Mouse (Mus musculus) stomach, postnatal 0 days (tissue): ENCODE data around the gene Palmd. TPM values are rescaled to one million over a fixed set of nuclear protein-coding genes. Genes with fewer than 3 reads are reported as not detected.

ENCODE experiments used
- ATAC-seq: fragments of 200-750 bp; cut with Nextera tagmentation; 2 replicates; pipeline ENCODE4 v1.8.0; 2017; ENCODE audit not compliant: low FRiP score, low TSS enrichment
- DNase-seq: peaks from one replicate; pipeline ENCODE4 v3.0.0-alpha.2; 2016; ENCODE audit warnings: low spot score
- H3K27ac ChIP-seq: fragments of 300-500 bp; sonication (generic); replicated peaks from 2 replicates; pipeline ENCODE4 v1.5.1; 2014; ENCODE audit warnings: mild to moderate bottlenecking, control low read depth
- H3K27me3 ChIP-seq: fragments of 300-500 bp; sonication (generic); 2 replicates; pipeline ENCODE4 v1.6.1; 2014; ENCODE audit warnings: low read length; ENCODE audit not compliant: control insufficient read depth, insufficient read depth
- H3K36me3 ChIP-seq: fragments of 300-500 bp; sonication (generic); 2 replicates; pipeline ENCODE4 v1.6.1; 2014; ENCODE audit warnings: low read length, mixed read lengths; ENCODE audit not compliant: control insufficient read depth, insufficient read depth
- H3K4me1 ChIP-seq: fragments of 300-500 bp; sonication (generic); replicated peaks from 2 replicates; pipeline ENCODE4 v1.6.1; 2014; ENCODE audit warnings: antibody characterized with exemption; ENCODE audit not compliant: control insufficient read depth, insufficient read depth
- H3K4me2 ChIP-seq: fragments of 300-500 bp; sonication (generic); replicated peaks from 2 replicates; pipeline ENCODE4 v1.6.1; 2014; ENCODE audit warnings: low read depth, mild to moderate bottlenecking, control low read depth, moderate library complexity
- H3K4me3 ChIP-seq: fragments of 300-500 bp; sonication (generic); 2 replicates; pipeline ENCODE4 v1.5.1; 2014; ENCODE audit warnings: low read depth, low read length, control low read depth
- H3K9ac ChIP-seq: fragments of 300-500 bp; sonication (generic); 2 replicates; pipeline ENCODE4 v1.6.1; 2014; ENCODE audit warnings: mild to moderate bottlenecking, low read length, control low read depth, mixed read lengths
- H3K9me3 ChIP-seq: fragments of 300-500 bp; sonication (generic); 2 replicates; pipeline ENCODE4 v1.6.1; 2016; ENCODE audit warnings: low read length; ENCODE audit not compliant: control insufficient read depth
- CTCF ChIP-seq: IDR thresholded peaks from 2 replicates; pipeline ENCODE4 v1.5.1; 2016; ENCODE audit warnings: antibody characterized with exemption, low read depth, mild to moderate bottlenecking, moderate library complexity
- EP300 ChIP-seq: optimal IDR thresholded peaks from 2 replicates; pipeline ENCODE3; 2016; ENCODE audit warnings: antibody characterized with exemption
- WGBS: fragments of 180-500 bp; shearing (Covaris S2); extraction: QIAGEN DNeasy Blood & Tissue Kit; methylation state at CpG from one replicate; pipeline ENCODE4 v1.1.7; 2014; 5-methylcytosine and 5-hydroxymethylcytosine counted together
- polyA plus RNA-seq: library from polyadenylated mRNA; unstranded; fragments of >200 nt; fragmentation: Nextera tagmentation; extraction: Ambion mirVana; gene quantifications from 2 replicates; pipeline ENCODE4 v1.2.1, GENCODE M21; 2015

Palmd gene
- polyA plus RNA-seq, 1 experiment from 2014 or later = 7.6 TPM

GRCm38 (mm10) chr3:116889358-116889757 is 79.4 kb downstream of the Palmd start:
- H3K9me3 ChIP-seq = no peaks in the 10 kb centered on the region
- no peak overlapping the region for H3K4me2 ChIP-seq
- no peak overlapping the region for H3K4me3 ChIP-seq
- no peak overlapping the region for H3K9ac ChIP-seq
- H3K36me3 ChIP-seq = no peaks in the 10 kb centered on the region; the same call in 1 of the 2 replicates
- no peaks in the 10 kb centered on the region for H3K4me1 ChIP-seq
- no peaks in the 10 kb centered on the region for H3K27me3 ChIP-seq
- H3K27ac ChIP-seq = no peak overlapping the region
- TF ChIP-seq EP300 = no peak
- TF ChIP-seq CTCF = no peak
- DNase-seq (no peak), ATAC-seq (no peak)
- WGBS = 89% methylated on average over 7 of the region's 7 CpGs

DNA sequence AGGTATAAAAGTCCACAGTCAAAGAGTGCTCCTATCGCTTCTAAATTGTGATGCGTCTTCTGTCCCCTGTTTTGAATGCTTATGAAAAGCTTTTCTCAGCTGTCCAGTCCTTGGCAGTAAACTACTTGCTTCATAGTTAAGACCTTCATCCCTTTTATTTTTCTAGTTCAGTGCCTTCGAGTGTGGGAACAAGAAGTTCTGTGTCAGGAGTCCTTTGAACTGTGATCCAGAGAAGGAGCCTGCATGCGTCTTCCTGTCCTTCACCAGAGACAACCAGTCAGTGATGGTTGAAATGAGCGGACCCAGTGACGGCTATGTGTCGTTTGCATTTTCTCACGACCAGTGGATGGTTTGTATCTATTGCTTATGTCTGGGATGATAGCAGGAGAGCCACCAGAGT is 83.8 kb downstream of the Palmd start:
- no peaks in the 10 kb centered on the region for H3K4me1 ChIP-seq
- no peaks in the 10 kb centered on the region for H3K9me3 ChIP-seq
- no peak overlapping the region for H3K4me2 ChIP-seq
- TF ChIP-seq CTCF (no peak), EP300 (no peak)
- WGBS = 90% methylated on average over 8 of the region's 8 CpGs
- H3K9ac ChIP-seq = no peak overlapping the region
- ATAC-seq = no peak
- no peak overlapping the region for H3K4me3 ChIP-seq
- DNase-seq = no peak
- H3K27me3 ChIP-seq = no peaks in the 10 kb centered on the region
- H3K27ac ChIP-seq = no peak overlapping the region
- no peaks in the 10 kb centered on the region; the same call in 1 of the 2 replicates for H3K36me3 ChIP-seq

DNA sequence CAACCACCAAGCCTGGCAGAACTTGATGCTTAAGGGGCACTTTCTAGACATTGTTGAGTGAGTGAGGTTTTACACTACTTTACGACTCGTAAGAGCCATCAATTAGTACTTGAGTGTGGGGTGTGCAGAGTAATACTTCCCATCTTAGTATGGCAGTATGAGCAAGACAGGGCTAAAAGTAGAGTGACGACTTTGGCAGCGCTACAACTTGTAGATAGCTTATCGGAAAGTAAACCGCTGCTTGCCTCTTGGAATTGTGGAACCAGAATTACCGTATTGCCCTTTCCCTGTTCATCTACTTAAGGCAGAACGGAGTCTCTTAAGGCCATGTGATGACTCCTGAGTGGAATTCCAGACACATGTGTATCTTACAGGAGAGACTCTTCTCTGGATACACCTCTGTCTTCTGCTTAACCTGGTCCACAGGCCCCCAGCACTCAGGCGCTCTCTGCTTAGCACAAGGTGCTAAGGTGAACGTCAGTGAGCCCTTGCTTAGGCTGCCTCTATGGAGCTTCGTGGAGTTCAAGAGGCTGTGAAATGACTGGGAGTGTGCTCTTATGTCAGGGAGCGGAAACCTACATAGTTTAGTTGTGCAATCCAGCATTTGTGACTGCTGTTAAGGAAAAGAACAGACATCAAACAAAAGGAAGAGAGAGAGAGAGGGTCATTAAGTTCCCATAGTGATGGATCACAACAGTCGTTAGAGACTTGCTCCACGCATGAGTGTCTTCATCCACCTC is 86.4 kb downstream of the Palmd start:
- DNase-seq (peak; percentile 21), ATAC-seq (peak; percentile 21; the same call in 1 of the 2 replicates)
- no peak for TF ChIP-seq EP300
- no peak for TF ChIP-seq CTCF
- Histone ChIP-seq H3K9me3 (no peaks in the 10 kb centered on the region), H3K36me3 (no peaks in the 10 kb centered on the region; the same call in 1 of the 2 replicates), H3K27ac (no peak overlapping the region), H3K4me2 (no peak overlapping the region), H3K4me1 (no peaks in the 10 kb centered on the region), H3K9ac (no peak overlapping the region), H3K4me3 (no peak overlapping the region), H3K27me3 (no peaks in the 10 kb centered on the region)
- 86% methylated on average over 14 of the region's 14 CpGs for WGBS

GRCm38 (mm10) chr3:116870372-116870771 is 98.4 kb downstream of the Palmd start:
- ATAC-seq (no peak), DNase-seq (no peak)
- WGBS = 42% methylated on average over 3 of the region's 3 CpGs
- H3K27me3 ChIP-seq = no peaks in the 10 kb centered on the region
- no peaks in the 10 kb centered on the region for H3K9me3 ChIP-seq
- H3K4me2 ChIP-seq = no peak overlapping the region
- no peaks in the 10 kb centered on the region for H3K4me1 ChIP-seq
- H3K36me3 ChIP-seq = no peaks in the 10 kb centered on the region; the same call in 1 of the 2 replicates
- no peak overlapping the region for H3K4me3 ChIP-seq
- no peak for TF ChIP-seq CTCF
- H3K27ac ChIP-seq = no peak overlapping the region
- H3K9ac ChIP-seq = no peak overlapping the region

Other genes starting within 250 kb of the Palmd start
- gene Agl, start 160.8 kb downstream of the Palmd start, polyA plus RNA-seq = 8.9 and 9.1 TPM in 2 replicates
- gene Frrs1, start 109.5 kb downstream of the Palmd start, polyA plus RNA-seq = 22.3 and 24.1 TPM in 2 replicates
- gene 4930455H04Rik, start 720 bp downstream of the Palmd start, polyA plus RNA-seq = 0.07 TPM in 1 of 2 replicates, not detected in the other